Mouse (Mus musculus) heart, postnatal 36 days (tissue): ENCODE measurements at regions not wholly inside any gene's neighbourhood (a gene's known extent, or its start where the extent isn't known, plus 50 kb on each side); places are given as distances from the start of the nearest gene placed in this dataset.
"Not testable (repeated sequence)": the region's sequence is repeated elsewhere in the genome, so short reads cannot be mapped to it uniquely, and the experiment has no call there.

Source experiments
- DNase-seq, 2 experiments: peaks; one replicate each; pipeline ENCODE4 v3.0.0; 2021 to 2022
- intact Hi-C: fragments of 180-260 bp; cut with DNase I; formaldehyde crosslinking; loops from one replicate; pipeline ENCODE4 v1.15.1; 2025

DNA sequence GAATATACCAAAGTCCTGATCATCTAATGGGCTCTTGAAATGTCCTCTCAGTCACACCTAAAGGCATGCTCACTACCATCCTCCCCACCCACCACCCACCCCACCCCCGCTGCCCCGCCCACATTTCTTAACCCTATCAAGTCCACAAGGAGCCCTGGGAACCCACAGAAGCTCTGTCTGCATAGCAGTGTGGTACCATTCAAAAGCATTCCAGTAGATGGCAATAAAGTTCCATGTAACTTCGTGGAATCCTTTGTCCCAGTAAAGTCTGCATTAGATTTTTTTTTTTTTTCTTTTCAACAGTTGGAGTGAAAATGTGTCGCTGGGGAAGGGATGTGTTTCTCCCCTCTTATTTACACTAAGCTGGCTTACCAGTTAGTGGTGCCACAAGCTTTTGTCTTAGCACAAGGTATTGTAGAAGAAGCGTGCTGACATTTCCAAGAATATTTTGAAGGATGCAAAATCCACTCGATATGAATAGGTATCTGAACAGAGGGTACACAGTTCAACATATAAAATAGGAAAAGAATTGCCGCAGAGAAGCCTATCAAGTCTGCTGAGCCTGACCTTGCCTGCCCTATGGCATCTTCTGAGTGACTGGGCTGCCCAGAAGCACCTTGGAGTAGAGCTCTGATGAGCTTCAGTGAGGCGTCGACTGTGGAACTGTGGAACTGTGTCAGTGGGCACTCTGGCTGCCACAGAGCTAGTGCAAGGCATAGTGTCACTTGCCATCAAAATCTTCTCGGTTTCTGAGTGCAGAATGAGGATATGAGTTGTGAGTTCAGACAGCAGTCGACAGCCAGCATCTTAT is 199.0 kb downstream of the Zfp619 start:
- intact Hi-C loops = loop anchor here (2.0 kb wide), 2 partner anchors 556 to 1226 kb away; no protein-coding TSS in a partner anchor
- DNase-seq = no peak

- intact Hi-C loops = no loop called here
- no peak for DNase-seq
These were observed 210.5 kb downstream of the Zfp619 start for GRCm38 (mm10) chr7:39727935-39728557.

GRCm38 (mm10) chr7:39728930-39729329 is 211.4 kb downstream of the Zfp619 start:
- no peak for DNase-seq
- intact Hi-C loops = no loop called here

DNA sequence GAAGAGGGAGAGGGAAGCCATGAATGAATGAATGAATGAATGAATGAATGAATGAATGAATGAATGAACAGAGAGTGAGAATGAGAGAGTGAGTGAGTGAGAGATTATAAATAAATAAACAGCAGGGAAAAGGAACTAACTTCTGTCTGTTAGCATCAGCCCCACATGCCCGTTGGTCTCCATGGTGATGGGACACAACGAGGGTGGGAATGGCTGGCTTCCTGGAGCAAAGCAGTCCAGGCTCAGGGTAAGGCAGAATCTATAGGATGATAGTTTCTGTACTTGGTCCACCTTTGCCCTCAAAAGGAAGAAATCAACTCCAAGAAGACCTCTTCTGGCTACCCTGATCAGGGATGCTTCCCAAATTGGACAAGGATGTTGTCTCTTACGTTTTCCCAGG is 212.2 kb downstream of the Zfp619 start:
- DNase-seq = no peak
- intact Hi-C loops = no loop called here

- no peak for DNase-seq
- intact Hi-C loops = no loop called here
These were observed 215.2 kb downstream of the Zfp619 start for GRCm38 (mm10) chr7:39732790-39733189.

GRCm38 (mm10) chr7:39748395-39748794 is 230.8 kb downstream of the Zfp619 start:
- intact Hi-C loops, DNase-seq: not testable (repeated sequence)

DNA sequence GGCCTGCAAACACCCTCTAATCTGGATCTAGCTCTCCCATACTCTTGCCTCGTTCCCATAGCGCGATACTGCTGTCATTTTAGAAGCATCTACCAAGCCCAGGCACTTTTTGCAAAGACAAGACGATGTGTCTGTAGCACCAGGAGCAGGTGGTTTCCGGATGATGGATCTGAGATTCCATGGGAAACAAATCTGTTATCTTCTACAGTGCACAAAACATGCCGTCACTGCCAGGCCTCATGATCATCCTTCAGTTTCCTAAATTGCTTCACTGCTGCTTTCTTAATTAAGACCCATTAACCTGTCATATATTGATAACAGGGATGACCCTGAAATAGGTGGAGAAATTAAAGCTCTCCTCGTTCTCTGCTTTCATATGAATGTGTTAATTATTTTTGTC is 232.9 kb downstream of the Zfp619 start:
- no peak for DNase-seq
- intact Hi-C loops = no loop called here

GRCm38 (mm10) chr7:39764366-39764765 is 246.8 kb downstream of the Zfp619 start:
- intact Hi-C loops = no loop called here

GRCm38 (mm10) chr7:39765094-39765493 is 247.5 kb downstream of the Zfp619 start:
- intact Hi-C loops = no loop called here

More at GRCm38 (mm10) chr7:39764366-39764765, 246.8 kb downstream of the Zfp619 start:
- no peak for DNase-seq

GRCm38 (mm10) chr7:39773291-39773690 is 255.7 kb downstream of the Zfp619 start:
- intact Hi-C loops = no loop called here
- no peak for DNase-seq

More at GRCm38 (mm10) chr7:39765094-39765493, 247.5 kb downstream of the Zfp619 start:
- DNase-seq = no peak

GRCm38 (mm10) chr7:39789321-39789720 is 271.8 kb downstream of the Zfp619 start:
- DNase-seq = no peak
- intact Hi-C loops = no loop called here

DNA sequence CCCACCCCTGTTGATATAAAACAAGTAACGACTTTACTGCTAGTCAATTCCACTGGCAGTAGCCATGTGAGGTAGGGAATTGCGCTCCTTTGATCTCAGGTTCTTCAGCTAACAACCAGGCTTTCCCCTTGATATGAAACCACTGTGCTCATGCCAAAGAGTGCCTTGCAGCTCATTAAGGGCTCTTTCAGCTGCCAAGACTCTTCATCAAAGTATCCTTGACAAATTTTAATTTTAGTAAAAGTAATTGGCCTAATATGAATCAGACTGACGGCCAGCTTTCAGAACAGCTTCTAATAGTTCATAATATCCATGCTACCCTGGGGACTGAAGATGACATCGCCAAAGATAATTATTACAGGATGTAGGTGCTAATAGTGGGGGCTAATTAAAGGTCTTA is 272.3 kb downstream of the Zfp619 start:
- no peak for DNase-seq
- intact Hi-C loops = no loop called here

GRCm38 (mm10) chr7:39794751-39795150 is 277.2 kb downstream of the Zfp619 start:
- no peak for DNase-seq
- intact Hi-C loops = no loop called here

GRCm38 (mm10) chr7:39804276-39804675 is 286.7 kb downstream of the Zfp619 start:
- intact Hi-C loops = no loop called here
- DNase-seq = no peak

DNA sequence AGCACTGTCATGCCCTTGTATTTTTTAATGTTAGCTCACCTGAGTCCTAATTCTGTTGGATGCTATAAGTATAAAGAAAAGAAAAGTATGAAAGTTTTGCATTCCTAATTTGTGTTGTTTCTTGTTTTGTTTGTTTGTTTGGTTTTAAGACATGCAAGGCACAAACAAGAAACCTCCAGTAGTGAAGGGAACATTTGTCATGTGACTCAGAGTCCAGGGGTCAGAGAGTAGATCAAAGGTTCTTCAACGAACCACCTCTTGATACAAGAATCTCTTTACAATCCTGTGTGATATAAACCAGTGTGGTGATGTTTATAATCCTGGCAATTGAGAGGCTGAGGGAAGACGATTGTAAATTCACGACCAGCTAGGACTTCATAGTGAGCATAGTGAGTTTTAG is 300.5 kb downstream of the Zfp619 start:
- intact Hi-C loops = no loop called here
- DNase-seq = no peak

- DNase-seq = no peak
- intact Hi-C loops = no loop called here
These were observed 305.1 kb downstream of the Zfp619 start for GRCm38 (mm10) chr7:39822550-39823178.

- intact Hi-C loops = no loop called here
- no peak for DNase-seq
These were observed 310.8 kb downstream of the Zfp619 start for GRCm38 (mm10) chr7:39828378-39828777.

DNA sequence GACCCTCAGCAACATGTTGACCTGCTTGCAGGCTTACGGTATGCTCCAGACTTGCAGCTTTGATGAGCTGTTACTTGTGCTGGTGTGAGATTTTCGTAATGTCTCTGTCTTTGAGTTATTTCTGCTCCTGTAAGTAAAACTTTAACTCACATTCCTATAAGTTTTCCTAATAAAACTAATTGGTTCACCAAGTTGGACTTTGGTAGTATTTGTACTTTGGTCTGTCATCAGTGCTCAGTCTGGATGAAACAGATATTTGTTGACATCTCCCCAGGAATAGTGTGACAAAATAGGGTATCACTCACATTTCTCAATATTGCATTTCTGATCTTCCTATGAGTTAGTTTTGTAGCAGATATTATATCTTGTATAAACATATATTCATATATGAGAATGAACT is 313.3 kb downstream of the Zfp619 start:
- intact Hi-C loops = no loop called here
- DNase-seq = no peak

DNA sequence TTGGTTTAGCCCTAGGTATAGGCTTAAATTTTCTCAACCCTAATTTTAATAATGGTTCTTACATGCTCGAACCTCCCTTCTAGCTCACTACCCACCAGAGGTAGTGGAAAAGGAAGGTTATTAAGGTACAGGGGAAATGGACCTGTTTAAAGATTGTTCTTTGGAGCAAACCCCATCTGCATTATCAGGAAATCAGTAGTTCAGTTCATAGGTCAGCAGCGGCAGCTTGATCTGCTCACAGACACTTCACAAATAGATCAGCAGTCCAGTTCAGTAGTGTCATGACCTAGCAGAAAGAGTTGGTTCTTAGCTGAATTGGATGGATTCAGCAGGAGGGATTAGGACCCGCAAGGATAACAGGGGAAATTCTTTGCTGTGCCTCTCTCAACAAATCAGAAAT is 324.4 kb downstream of the Zfp619 start:
- intact Hi-C loops = loop anchor here (10.0 kb wide), 1 partner anchor 233 kb away; no protein-coding TSS in a partner anchor
- DNase-seq = no peak

- intact Hi-C loops = loop anchor here (1.0 to 10.0 kb wide), 3 partner anchors 227 to 1054 kb away; no protein-coding TSS in a partner anchor
- peak; percentile 31 to 46 for DNase-seq
These were observed 330.6 kb downstream of the Zfp619 start for GRCm38 (mm10) chr7:39847914-39848782.
